Mouse (Mus musculus) cerebellum, adult 18-20 months (tissue): ENCODE data around the gene Zfp52.

ENCODE experiments used
- DNase-seq, 2 experiments: peaks; one replicate each; pipeline ENCODE4 v3.0.0; 2021

Gene Zfp52

DNA sequence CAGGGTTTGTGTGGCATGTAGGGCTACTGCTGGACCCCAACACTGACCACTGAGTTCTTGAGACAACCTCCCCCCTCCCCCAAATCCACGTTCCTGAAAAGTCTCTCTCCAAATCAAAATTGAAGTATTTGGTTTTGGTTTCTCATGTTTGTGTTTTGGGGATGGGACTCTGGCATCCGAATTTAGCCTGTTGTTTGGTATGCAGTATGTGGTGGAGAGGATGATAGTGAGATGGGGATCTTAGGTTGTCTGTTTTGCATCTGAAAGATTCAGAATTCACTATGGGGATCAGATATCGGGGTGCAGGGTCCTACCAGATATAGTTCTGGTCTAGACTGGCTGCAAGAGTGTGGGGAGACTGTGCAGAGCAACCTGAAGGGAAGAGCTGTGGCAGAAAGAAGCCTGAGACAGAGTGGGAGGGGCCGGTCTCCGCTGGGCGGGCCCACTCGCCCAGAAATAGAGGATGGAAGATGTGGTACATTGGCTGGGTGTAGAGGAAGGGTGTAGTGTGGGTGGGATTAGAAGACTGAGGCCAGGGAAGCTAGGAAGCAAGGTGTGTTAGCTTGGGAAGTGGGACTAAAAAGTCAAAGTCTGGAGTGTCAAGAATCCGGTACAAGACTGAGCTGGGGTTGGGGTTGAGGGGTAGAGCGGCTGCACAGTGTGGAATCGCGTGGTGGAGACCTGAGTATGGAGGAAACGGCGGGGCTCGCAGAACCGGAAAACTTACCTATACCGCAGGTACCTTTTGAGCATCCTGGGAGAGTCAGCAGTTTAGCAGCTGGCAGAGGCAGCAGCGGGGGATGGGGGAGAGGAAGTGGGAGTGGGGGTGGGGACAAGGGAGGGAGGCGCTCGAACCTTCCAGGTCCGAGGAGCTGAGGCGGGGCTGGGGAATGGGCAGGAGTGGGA, at the start of gene Zfp52:
TSS of gene Zfp52 (plus strand) at position 444 of the 906 bp plus-strand sequence.
- peak; percentile 70 to 73 for DNase-seq

GRCm38 (mm10) chr17:21488760-21489499, 46.4 kb upstream of the Zfp52 start, which contains the start of gene Zfp53:
TSS of gene Zfp53 (plus strand) at chr17:21488998.
- DNase-seq: peak; percentile 75 to 89

GRCm38 (mm10) chr17:21489500-21490001, 45.8 kb upstream of the Zfp52 start:
- DNase-seq: no peak

DNA sequence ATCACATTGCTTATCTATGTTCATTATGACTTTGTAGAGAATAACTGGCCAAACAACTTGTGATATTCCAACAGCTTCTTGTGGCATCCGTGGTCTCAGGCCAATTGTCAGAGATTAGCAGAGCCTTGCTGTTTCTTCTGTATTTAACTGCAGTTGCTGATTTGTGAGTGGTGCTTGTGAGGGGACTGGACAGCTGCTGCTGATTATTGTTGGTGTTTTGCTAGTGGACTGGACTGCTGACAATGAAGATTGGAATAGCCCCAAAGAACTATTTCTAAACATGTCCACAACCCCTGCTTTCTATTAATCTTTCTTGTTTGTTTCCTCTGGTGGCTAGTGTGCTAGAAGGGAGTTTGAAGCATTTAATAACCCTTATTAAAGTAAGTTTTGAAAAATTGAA, 34.0 kb upstream of the Zfp52 start:
- no peak for DNase-seq

DNA sequence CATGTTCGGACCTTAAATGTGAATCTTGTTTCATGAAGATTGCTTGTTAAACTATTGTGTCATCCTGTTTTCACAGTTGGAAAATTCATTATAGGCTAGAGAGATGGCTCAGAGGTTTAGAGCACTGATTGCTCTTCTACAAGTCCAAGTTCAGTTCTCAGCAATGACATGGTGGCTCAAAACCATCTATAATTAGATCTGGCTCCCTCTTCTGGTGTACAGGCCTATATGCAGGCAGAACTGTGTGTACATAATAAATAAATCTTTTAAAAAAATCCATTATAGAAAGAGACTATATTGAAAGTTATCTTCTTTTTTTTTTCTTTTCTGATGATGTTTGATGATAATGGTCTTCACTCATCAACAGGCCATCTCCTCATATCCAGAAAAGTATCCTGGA, 30.8 kb upstream of the Zfp52 start:
- no peak for DNase-seq

DNA sequence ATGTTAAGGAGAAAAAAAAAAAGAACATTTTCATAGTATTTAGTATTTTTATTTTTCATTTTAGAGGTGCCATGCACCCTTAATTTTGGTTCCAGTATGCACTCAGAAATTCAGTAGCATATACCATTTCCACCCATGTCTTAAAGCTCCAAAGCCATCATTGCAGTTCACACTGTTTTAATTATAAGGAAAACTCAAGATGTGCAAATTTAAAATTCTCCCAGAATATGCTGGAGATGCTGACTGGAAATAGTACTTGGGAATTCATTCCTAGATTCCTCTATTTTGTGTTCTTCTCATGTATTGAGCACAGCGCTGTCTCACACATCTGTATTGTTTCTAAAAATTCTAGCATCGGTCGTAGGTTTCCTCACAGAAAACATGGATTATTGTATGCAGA, 29.1 kb upstream of the Zfp52 start:
- DNase-seq: no peak

- DNase-seq: no peak
Measured at GRCm38 (mm10) chr17:21509756-21510155, 25.6 kb upstream of the Zfp52 start.

DNA sequence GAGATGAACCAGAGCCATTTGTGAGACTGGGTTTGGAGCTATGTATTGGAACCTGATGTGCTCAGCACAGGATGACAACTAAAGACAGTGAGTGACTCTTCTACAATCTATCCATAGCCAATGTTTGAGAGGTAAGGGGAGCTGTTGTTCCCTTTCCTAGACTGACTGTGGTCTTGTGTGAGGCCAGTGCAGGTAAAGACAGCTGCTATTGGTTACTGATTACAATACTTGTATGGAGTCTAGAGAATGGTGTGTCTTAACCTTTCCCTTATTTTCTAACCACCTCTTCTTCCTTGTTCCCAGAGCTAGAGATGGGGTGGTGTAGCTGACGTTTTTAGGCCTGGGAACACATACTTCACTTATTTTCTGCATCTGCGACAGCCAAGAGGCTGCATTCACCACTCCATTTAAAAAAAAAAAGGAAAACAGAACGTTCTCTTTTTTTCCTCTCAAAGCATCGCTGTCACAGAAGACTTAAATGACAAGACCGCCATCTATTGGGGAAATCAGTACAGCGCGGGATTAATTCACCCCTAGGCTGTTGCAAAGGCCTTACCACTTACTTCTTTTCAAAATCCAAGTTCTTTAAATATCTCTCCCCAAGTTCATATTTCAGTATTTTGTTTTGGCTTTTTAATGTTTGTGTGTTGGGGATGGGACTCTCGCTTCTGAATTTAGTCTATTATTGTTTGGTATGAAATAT, 19.8 kb upstream of the Zfp52 start:
- DNase-seq: peak; percentile 62 to 70

DNA sequence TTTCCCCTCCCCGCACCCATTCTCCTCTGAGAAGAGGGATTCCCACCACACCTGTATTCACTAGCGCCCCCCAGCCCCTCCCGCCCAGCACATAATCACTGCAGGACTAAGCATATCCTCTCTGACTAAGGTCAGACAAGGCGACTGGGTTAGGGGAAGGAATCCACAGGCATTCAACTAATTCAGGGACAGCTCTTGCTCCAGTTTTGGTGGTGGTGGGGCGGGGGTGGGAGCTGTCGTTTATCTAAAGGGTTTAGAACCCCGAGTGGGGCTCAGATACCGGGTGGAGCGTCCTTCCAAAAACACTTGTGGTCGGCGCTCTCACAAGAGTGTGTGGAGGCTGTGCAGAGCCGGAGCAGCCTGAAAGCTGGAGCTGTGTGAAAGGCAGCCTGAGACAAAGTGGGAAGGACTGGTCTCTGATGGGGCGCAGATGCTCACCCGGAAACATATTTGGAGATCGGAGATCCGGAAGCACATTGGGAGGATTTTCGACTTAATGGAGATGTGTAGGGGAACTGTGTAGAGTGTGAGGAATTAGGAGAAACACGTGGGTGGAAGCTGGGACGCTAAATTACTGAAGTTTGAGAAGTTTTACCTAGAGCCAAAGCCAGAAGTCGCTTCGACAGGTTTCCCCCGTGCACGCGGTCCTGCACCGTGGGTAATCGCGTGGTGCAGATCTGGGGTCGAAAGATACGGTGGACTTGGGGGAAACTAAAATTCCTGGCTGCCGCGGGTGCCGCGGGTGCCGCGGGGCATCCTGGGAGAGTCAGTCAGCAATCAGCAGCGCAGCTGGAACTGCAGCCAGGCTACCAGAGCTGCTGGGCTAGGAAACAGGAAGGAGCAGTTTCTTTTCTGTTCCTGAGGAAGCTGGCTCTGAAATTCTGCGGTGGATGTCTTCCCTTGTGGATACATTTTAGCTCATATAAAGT, 18.9 kb upstream of the Zfp52 start:
- peak; percentile 47 to 56 for DNase-seq

GRCm38 (mm10) chr17:21517130-21517671, 18.1 kb upstream of the Zfp52 start:
- no peak for DNase-seq

GRCm38 (mm10) chr17:21526270-21526669, 9.1 kb upstream of the Zfp52 start:
- no peak for DNase-seq

DNA sequence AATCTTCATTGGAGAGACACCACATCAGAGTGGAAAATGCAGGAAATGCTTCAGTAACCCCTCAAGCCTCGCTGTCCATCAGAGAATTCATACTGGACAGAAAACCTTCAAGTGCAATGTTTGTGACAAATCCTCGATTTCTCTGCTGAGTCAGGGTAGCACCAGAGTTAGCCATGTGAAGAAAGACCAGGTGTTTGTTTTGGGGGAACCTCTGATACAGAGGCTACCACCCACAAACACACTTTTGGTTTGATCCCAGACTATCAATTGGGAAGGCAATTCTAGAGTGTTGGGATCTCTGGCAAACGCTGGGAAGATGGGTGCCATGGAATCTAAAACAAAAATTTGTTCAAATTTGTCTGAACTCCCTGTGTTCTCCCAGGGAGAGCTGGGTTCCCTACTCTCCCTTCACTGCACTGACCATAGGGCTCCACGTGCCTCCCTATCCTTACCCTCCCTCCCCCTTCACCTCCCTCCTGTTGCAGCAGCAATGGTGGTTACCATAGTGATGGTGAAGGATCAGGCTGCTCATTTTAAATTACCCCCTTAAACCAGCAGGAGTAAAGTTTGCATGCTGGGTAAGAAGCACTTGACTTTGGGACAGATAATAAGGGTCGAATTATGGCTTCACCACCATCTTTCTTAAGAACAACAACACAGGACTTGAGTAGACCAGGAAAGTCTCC, 4.6 kb upstream of the Zfp52 start:
- DNase-seq: no peak

DNA sequence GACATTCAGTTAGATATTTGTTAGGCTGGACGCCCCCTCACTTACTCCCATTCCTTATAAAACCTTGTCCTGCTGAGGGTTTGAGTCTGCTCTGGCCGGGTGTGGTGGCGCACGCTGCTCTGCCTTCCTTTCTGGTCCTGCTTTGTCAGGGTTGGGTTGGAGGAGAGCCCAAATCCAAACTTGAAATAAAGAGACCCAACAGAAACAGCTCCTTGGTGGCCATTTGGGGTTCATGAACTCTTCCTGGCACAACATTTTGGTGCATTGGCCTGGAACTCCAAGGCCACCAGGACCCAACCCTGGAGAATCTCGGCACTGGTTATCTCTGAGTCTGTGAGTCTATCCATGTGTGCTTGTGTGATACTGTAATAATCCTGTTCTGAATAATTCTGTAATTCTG, 3.7 kb upstream of the Zfp52 start:
- DNase-seq: peak; percentile 21 to 40

- DNase-seq: peak; percentile 78
Measured at GRCm38 (mm10) chr17:21532101-21532951, 3.0 kb upstream of the Zfp52 start.

- DNase-seq: no peak
Measured at GRCm38 (mm10) chr17:21533961-21534360, 1.4 kb upstream of the Zfp52 start.

DNA sequence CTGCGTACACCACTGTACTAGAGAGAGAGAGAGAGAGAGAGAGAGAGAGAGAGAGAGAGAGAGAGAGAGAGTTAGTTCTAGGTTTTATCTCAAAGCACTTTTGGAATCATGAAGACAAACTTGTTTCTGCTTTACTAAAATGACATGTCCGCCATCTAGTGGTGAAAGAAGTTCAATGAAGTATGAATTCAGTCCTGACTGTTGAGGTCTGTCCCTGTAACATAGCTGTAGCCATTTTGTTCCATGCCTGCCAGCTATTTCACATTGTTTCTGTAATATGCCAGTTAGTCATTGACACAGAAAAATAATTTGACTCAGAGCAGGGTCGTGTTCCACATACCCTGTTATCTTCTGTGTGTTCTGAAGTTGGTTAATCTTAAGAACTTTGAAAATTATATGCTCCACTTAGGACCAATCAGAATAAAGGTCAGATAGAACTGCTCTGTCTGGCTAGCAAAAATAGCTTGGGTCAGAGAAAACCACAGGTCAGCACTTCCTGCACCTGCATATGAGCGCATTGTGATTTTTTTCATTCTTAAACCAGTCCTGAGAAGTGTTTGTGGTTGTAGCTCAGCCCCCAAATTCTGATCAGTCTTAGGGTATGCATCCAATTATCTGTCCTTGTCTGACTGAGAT, 761 bp upstream of the Zfp52 start:
- DNase-seq: peak; percentile 47 to 59

DNA sequence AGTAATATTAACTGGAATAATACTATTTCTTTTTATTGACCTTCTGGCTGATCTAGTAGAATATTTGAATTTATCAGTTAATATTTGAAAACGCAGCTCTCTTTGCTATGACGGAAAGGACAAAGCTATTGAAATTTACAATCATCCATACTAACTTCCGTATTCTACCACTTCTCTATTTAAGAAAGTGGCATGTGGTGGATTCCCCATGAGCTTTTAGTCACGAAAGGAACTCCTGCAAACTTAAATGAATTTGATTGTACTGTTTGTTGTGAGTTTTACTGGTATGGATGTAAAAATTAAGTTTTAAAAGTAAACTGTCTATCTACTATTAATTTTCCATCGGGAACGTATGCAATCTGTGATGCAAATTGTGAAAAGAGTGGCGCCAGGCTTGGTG, 757 bp downstream of the Zfp52 start:
- no peak for DNase-seq

DNA sequence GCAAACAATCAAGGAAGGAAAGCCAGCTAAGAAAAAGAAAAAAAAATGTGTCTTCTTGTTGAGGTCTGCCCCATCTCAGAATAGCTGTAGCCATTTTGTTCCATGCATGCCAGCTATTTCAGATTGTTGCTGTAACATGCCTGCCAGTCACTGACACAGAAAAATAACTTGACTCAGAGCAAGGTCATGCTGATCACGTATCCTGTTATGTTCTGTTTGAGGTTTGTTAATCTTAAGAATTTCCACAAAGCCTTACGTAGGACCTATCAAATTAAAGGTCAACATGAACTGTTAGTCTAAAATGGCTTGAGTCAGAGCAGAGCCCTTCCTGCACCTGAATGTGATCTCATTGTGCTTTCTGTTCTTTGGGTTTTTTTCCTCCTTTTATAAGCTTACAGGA, 1.3 kb downstream of the Zfp52 start:
- no peak for DNase-seq

GRCm38 (mm10) chr17:21557831-21558230, 22.5 kb downstream of the Zfp52 start:
- peak; percentile 31 to 39 for DNase-seq
